Mouse (Mus musculus) heart, adult 2 months (tissue): Measurements from ENCODE around the gene Lce1a1.

Experiments used
- CTCF ChIP-seq: fragments of 200-600 bp; IDR thresholded peaks from 2 replicates; pipeline ENCODE4 v1.8.1; 2022; ENCODE audit warnings: antibody characterized with exemption, mild to moderate bottlenecking, moderate library complexity
- EP300 ChIP-seq: fragments of 200-500 bp; IDR thresholded peaks from 2 replicates; pipeline ENCODE4 v1.6.1; 2011; ENCODE audit warnings: low read depth, low read length, control low read depth; ENCODE audit not compliant: insufficient read depth
- POLR2A ChIP-seq: fragments of 200-500 bp; IDR thresholded peaks from 2 replicates; pipeline ENCODE4 v1.6.1; 2011; ENCODE audit warnings: mild to moderate bottlenecking, low read depth, low read length, control low read depth; ENCODE audit not compliant: insufficient read depth

DNA sequence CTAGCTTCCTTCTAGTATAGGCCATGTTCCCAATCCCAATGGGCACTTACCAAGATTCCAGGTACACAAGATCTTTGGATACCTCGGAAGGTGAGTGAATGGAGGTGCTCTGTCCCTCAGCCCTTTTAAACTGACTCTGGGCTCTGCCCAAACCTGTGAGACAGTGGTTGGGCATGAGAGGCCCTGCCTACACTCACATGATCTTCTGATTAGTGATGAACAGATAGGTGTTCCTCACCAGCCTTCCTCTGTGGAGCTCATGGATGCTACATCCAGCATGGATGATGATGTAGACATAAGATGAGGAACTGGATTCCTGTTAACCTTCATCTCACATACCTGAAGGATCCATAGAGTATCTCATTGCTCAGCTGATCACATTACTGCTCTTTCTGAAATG, at the start of gene Lce1a1:
- no peak for TF ChIP-seq CTCF
- TF ChIP-seq POLR2A: no peak
- no peak for TF ChIP-seq EP300
